Mouse (Mus musculus) stomach, postnatal 0 days (tissue): ENCODE data around the gene Etfa.

Source experiments
- CTCF ChIP-seq: IDR thresholded peaks from 2 replicates; pipeline ENCODE4 v1.5.1; 2016; ENCODE audit warnings: antibody characterized with exemption, low read depth, mild to moderate bottlenecking, moderate library complexity
- EP300 ChIP-seq: optimal IDR thresholded peaks from 2 replicates; pipeline ENCODE3; 2016; ENCODE audit warnings: antibody characterized with exemption

DNA sequence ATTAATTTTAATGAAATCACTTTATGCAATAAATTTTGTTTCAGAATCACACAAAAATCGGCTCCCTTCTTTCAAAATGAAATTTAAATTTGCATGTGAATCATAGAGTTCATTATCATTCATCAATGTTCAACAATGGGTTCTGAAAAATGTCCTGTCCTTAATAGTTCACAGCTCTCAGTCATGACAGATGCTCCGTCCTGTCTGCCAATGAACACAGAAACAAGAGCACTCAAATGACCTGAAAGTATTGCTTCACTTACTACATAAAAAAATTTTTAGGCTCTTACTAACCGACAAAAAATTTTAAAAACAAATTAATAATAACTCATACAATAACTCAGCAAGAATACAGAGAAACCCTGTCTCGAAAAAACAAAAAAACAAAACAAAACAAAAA, 3.3 kb downstream of the Etfa start:
- TF ChIP-seq EP300: no peak
- no peak for TF ChIP-seq CTCF
